Mouse (Mus musculus) MEL (cell line): ENCODE data around the gene Olfr347. TPM values are rescaled to one million over a fixed set of nuclear protein-coding genes. Genes with fewer than 3 reads are reported as not detected.

Experiments used
- DNase-seq: peaks from one replicate; pipeline ENCODE4 v3.0.0; 2011; ENCODE audit warnings: low read depth, low spot score
- H3K27ac ChIP-seq: 2 replicates; pipeline ENCODE4 v1.5.1; 2012; ENCODE audit warnings: low read depth, mild to moderate bottlenecking, control low read depth, low read length, moderate library complexity; ENCODE audit not compliant: control insufficient read depth
- H3K27me3 ChIP-seq, 2 experiments: fragments of 150-350 bp in 1 of 2; sonication (generic) in 1 of 2; 2 replicates each; pipeline ENCODE4 v1.6.1; 2012; ENCODE audit warnings: low read length in 2 of 2, mild to moderate bottlenecking in 2 of 2, improper control_type of control experiment in 1 of 2, moderate library complexity in 1 of 2; ENCODE audit not compliant: insufficient read depth in 2 of 2, control insufficient read depth in 1 of 2
- H3K36me3 ChIP-seq, 2 experiments: 2 replicates each; pipeline ENCODE4 v1.6.1; 2012 to 2014; ENCODE audit warnings: low read length in 2 of 2, improper control_type of control experiment in 1 of 2, inconsistent platforms in 1 of 2, mild to moderate bottlenecking in 1 of 2; ENCODE audit not compliant: insufficient read depth in 2 of 2, control insufficient read depth in 1 of 2
- H3K4me1 ChIP-seq, 2 experiments: fragments of 150-350 bp in 1 of 2; sonication (generic) in 1 of 2; 2 replicates each; pipeline ENCODE4 v1.6.1; 2012; ENCODE audit warnings: low read length in 2 of 2, improper control_type of control experiment in 1 of 2, mild to moderate bottlenecking in 1 of 2; ENCODE audit not compliant: insufficient read depth in 2 of 2, control insufficient read depth in 1 of 2
- H3K4me3 ChIP-seq, 2 experiments: fragments of 150-350 bp in 1 of 2; sonication (generic) in 1 of 2; 2 replicates each; pipeline ENCODE4 v1.5.1; 2012; ENCODE audit warnings: low read depth in 2 of 2, low read length in 2 of 2, mild to moderate bottlenecking in 2 of 2, moderate library complexity in 2 of 2, control low read depth in 1 of 2, improper control_type of control experiment in 1 of 2; ENCODE audit not compliant: control insufficient read depth in 1 of 2, insufficient read depth in 1 of 2
- H3K79me2 ChIP-seq: 2 replicates; pipeline ENCODE4 v1.6.1; 2012; ENCODE audit warnings: mild to moderate bottlenecking, low read length, moderate library complexity; ENCODE audit not compliant: control insufficient read depth, poor library complexity, insufficient read depth
- H3K9ac ChIP-seq: 2 replicates; pipeline ENCODE4 v1.6.1; 2012; ENCODE audit warnings: low read depth, mild to moderate bottlenecking, control low read depth, low read length, moderate library complexity; ENCODE audit not compliant: control insufficient read depth, poor library complexity, severe bottlenecking
- H3K9me3 ChIP-seq: fragments of 150-350 bp; sonication (generic); replicated peaks from 2 replicates; pipeline ENCODE4 v1.6.1; 2012; ENCODE audit warnings: mild to moderate bottlenecking, low read length, improper control_type of control experiment, moderate library complexity; ENCODE audit not compliant: insufficient read depth
- CTCF ChIP-seq, 3 experiments: IDR thresholded peaks in 2 of 3; conservative IDR thresholded peaks in 1 of 3; 2 replicates each; pipeline ENCODE4 v1.5.1; 2011 to 2012; ENCODE audit warnings: low read length in 3 of 3, low read depth in 2 of 3, mild to moderate bottlenecking in 2 of 3, improper control_type of control experiment in 1 of 3, inconsistent platforms in 1 of 3, mixed read lengths in 1 of 3, moderate library complexity in 1 of 3; ENCODE audit not compliant: control insufficient read depth in 1 of 3, insufficient read depth in 1 of 3, poor library complexity in 1 of 3, severe bottlenecking in 1 of 3
- EP300 ChIP-seq, 2 experiments: IDR thresholded peaks; 2 replicates each; pipeline ENCODE4 v1.6.1; 2011; ENCODE audit warnings: improper control_type of control experiment in 2 of 2, low read length in 2 of 2, low read depth in 1 of 2, mild to moderate bottlenecking in 1 of 2
- HCFC1 ChIP-seq: IDR thresholded peaks from 2 replicates; pipeline ENCODE4 v1.6.1; 2012; ENCODE audit warnings: low read depth, mild to moderate bottlenecking, inconsistent platforms, low read length, improper control_type of control experiment, moderate library complexity
- MAZ ChIP-seq: IDR thresholded peaks from 2 replicates; pipeline ENCODE4 v1.6.1; 2012; ENCODE audit warnings: low read depth, mild to moderate bottlenecking, inconsistent platforms, low read length, improper control_type of control experiment
- RAD21 ChIP-seq: IDR thresholded peaks from 2 replicates; pipeline ENCODE4 v1.6.1; 2011; ENCODE audit warnings: mild to moderate bottlenecking, low read depth, low read length, improper control_type of control experiment
- SMC3 ChIP-seq: IDR thresholded peaks from 2 replicates; pipeline ENCODE4 v1.6.1; 2011; ENCODE audit warnings: low read depth, low read length, improper control_type of control experiment
- ZMIZ1 ChIP-seq: IDR thresholded peaks from 2 replicates; pipeline ENCODE4 v1.6.1; 2012; ENCODE audit warnings: low read depth, mild to moderate bottlenecking, inconsistent platforms, low read length, improper control_type of control experiment, moderate library complexity
- polyA plus RNA-seq, 2 experiments: library from polyadenylated mRNA; stranded (reverse) in 1 of 2; unstranded in 1 of 2; fragments of >175 nt in 1 of 2; fragments of >200 nt in 1 of 2; gene quantifications; 2 replicates each; pipeline versions ENCODE4 v1.2.1 to v1.2.4; 2012; ENCODE audit warnings: low replicate concordance in 2 of 2, low read depth in 1 of 2; ENCODE audit not compliant: insufficient read length in 2 of 2, insufficient read depth in 1 of 2, missing spikeins in 1 of 2
- total RNA-seq: library from RNA; depleted of rRNA; stranded (reverse); fragments of 300-350 nt; gene quantifications from 2 replicates; pipeline ENCODE4 v1.2.3, GENCODE M21; 2012; rRNA removed

Gene Olfr347
- total and polyA plus RNA-seq, 3 experiments: not detected

DNA sequence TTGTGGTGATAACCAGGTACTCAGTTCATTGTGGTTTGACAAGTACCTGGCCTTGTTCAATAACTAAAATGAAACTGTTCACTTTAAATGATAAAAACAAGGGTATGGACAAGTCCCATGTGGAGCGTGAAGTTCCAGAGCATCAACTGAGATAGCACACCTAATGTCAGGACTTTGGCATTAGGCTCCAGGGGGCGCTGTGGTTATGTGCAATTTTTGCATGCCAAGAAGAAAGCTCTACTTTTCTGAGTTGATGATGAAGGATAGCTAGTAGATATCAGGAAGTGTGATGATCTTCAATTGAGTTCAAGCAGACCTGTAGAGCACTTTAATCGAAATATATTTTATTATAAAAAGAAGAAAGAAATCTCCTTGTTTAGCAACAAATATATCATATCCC, 4.5 kb downstream of the Olfr347 start:
- TF ChIP-seq SMC3: 0 out of 2 replicates have a peak, but pooled peaks have one; percentile 21
- peak; percentile 22 for TF ChIP-seq RAD21
- no peak for TF ChIP-seq EP300 (IDR thresholded peaks at IDR 0.05; ENCODE audit: low read depth in 1 of 2, low read length in 2 of 2)
- TF ChIP-seq CTCF (IDR thresholded peaks at IDR 0.05 in 2 of 3, conservative IDR thresholded peaks at IDR 0.05 in 1 of 3; ENCODE audit: control insufficient read depth in 1 of 3, insufficient read depth in 1 of 3, low read depth in 2 of 3, low read length in 3 of 3, poor library complexity in 1 of 3, severe bottlenecking in 1 of 3): peak; percentile 16 to 34 (median 18); a peak in 5 of 6 replicates
- TF ChIP-seq, all 39 proteins: peak for 3
- H3K27ac ChIP-seq: no peak overlapping the region
- peak; percentile 14 for DNase-seq
- no peak overlapping the region for H3K4me3 ChIP-seq
- H3K9me3 ChIP-seq: no peaks in the 10 kb centered on the region
- H3K4me1 ChIP-seq: no peaks in the 10 kb centered on the region
- H3K27me3 ChIP-seq: no peaks in the 10 kb centered on the region
- H3K9ac ChIP-seq: no peak overlapping the region
- H3K79me2 ChIP-seq: no peaks in the 10 kb centered on the region
- no peaks in the 10 kb centered on the region for H3K36me3 ChIP-seq

DNA sequence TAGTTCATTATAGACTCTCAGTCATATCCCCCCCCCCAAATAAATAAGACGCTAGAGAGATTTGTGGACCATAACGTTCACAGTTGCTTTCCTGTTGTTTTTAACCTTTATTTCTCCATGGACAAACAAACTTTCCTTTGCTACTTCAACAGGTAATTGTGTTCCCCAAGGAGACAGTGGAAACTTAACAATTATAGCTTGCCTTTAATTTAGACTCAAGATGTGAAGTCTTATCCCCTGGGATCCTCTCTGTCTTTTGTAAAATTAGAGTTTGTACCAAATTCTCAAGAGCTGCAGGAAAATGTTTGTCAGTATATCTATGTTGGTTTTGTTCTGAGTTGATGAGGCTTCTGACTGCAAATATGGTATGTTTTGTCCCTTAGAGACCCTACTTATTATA, 52.3 kb downstream of the Olfr347 start, which contains the start of gene Olfr348:
Gene Olfr348, plus strand, starts transcription at position 301 of the 400 bp plus-strand sequence.
- H3K79me2 ChIP-seq: no peaks in the 10 kb centered on the region
- TF ChIP-seq HCFC1: no peak
- no peak for TF ChIP-seq MAZ
- TF ChIP-seq ZMIZ1: no peak

More for the DNA sequence above, 52.3 kb downstream of the Olfr347 start, which contains the start of gene Olfr348:
- no peak for DNase-seq
- Histone ChIP-seq H3K27ac (no peak within 1 kb of the TSS), H3K4me3 (no peak within 1 kb of the TSS), H3K9ac (no peak within 1 kb of the TSS), H3K36me3 (no peaks in the 10 kb centered on the region), H3K27me3 (no peaks in the 10 kb centered on the region), H3K9me3 (no peaks in the 10 kb centered on the region), H3K4me1 (no peaks in the 10 kb centered on the region)

Other genes with a start within 250 kb of the Olfr347 start
- not detected in 2 replicates for gene Olfr341, start 249.4 kb upstream of the Olfr347 start, total RNA-seq
- not detected for gene Olfr341, start 249.4 kb upstream of the Olfr347 start, polyA plus RNA-seq
- not detected in 2 replicates for gene Olfr342, start 206.9 kb upstream of the Olfr347 start, total RNA-seq
- gene Olfr342, start 206.9 kb upstream of the Olfr347 start, polyA plus RNA-seq: not detected
- not detected in 2 replicates for gene Olfr344, start 165.2 kb upstream of the Olfr347 start, total RNA-seq
- not detected for gene Olfr344, start 165.2 kb upstream of the Olfr347 start, polyA plus RNA-seq
- not detected in 2 replicates for gene Olfr345, start 91.9 kb upstream of the Olfr347 start, total RNA-seq
- gene Olfr345, start 91.9 kb upstream of the Olfr347 start, polyA plus RNA-seq: not detected
- not detected in 2 replicates for gene Olfr346, start 46.1 kb upstream of the Olfr347 start, total RNA-seq
- not detected for gene Olfr346, start 46.1 kb upstream of the Olfr347 start, polyA plus RNA-seq
- not detected in 2 replicates for gene Olfr348, start 52.4 kb downstream of the Olfr347 start, total RNA-seq
- not detected for gene Olfr348, start 52.4 kb downstream of the Olfr347 start, polyA plus RNA-seq
- not detected in 2 replicates for gene Olfr50, start 58.6 kb downstream of the Olfr347 start, total RNA-seq
- not detected for gene Olfr50, start 58.6 kb downstream of the Olfr347 start, polyA plus RNA-seq
- not detected in 2 replicates for gene Olfr3, start 85.1 kb downstream of the Olfr347 start, total RNA-seq
- not detected for gene Olfr3, start 85.1 kb downstream of the Olfr347 start, polyA plus RNA-seq
- gene Olfr350, start 114.4 kb downstream of the Olfr347 start, total RNA-seq: not detected in 2 replicates
- not detected for gene Olfr350, start 114.4 kb downstream of the Olfr347 start, polyA plus RNA-seq
- gene Olfr351, start 130.8 kb downstream of the Olfr347 start, total RNA-seq: not detected in 2 replicates
- not detected for gene Olfr351, start 130.8 kb downstream of the Olfr347 start, polyA plus RNA-seq
- not detected in 2 replicates for gene Olfr352, start 136.6 kb downstream of the Olfr347 start, total RNA-seq
- gene Olfr352, start 136.6 kb downstream of the Olfr347 start, polyA plus RNA-seq: not detected
- gene Olfr353, start 161.0 kb downstream of the Olfr347 start, total RNA-seq: not detected in 2 replicates
- not detected for gene Olfr353, start 161.0 kb downstream of the Olfr347 start, polyA plus RNA-seq
- gene Olfr354, start 173.8 kb downstream of the Olfr347 start, total RNA-seq: not detected in 2 replicates
- gene Olfr354, start 173.8 kb downstream of the Olfr347 start, polyA plus RNA-seq: not detected
- not detected in 2 replicates for gene Olfr355, start 197.0 kb downstream of the Olfr347 start, total RNA-seq
- gene Olfr355, start 197.0 kb downstream of the Olfr347 start, polyA plus RNA-seq: not detected
- not detected in 2 replicates for gene Olfr356, start 205.2 kb downstream of the Olfr347 start, total RNA-seq
- not detected for gene Olfr356, start 205.2 kb downstream of the Olfr347 start, polyA plus RNA-seq